Mouse (Mus musculus): Measurements from ENCODE around the gene Pter.

The Pter gene

DNA sequence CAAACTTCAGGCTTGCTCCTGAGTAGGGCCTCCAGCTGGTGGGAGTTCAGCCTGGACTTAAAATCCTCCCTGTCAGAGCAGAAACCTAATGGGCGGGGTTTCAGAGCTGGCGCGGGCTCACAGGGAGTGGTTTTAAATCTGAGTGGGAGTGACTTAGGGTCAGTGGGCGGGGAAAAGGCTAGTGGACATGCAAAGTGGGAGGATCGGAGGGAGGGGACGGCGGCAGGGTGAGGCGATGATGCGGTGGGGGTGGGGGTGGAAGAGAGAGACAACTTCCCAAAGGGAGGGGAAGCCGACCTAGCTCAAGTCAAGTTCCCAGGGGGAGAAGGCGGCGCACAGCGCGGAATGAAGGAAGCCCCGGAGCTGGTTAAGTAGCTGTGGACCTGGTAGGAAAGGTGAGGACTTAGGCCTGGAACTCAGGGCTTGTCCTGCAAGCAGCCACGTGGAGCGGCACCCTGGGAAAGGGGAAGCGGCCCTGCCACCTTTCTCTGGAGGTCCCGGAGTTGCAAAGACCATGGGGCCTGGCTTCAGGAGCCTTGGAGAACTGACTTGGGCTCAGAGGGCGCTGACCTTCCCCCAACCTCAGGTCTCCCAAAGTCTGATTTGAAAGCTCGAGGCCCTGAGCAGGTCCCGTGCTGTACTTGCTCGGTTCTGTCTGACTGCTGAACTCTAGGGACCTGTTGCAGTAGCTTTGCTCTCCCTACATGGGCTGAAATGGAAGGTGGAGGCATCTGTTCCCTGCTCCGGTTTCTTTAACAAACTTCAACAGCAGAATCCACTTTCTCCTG is at the start of gene Pter:
Gene Pter, plus strand, starts transcription at position 238 of the 788 bp plus-strand sequence.
- peak; percentile 46; the same call in 1 of the 2 replicates for ATAC-seq (ENCODE audit: insufficient number of reproducible peaks, low FRiP score, low TSS enrichment)

- ATAC-seq (ENCODE audit: insufficient number of reproducible peaks, low FRiP score, low TSS enrichment): no peak
These were observed 49.6 kb upstream of the Pter start for GRCm38 (mm10) chr2:12874232-12874631.

DNA sequence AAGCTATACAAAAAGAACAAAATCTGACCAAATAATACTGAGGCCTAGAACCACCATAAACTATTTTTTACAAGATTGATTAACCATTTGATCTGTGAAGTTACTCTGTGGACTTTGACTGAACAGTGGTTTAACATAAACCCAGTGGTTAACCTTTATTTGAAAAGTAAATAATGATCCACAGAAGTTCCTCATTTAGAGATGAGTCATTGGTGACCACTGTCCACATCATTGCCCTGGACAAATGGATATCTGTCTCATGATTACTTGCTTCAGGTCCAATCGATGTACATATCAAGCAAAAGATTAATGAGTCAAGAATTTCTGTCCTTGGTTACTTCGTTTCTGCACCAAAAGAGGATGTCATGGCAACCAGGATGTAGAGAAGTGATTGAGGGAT is 44.3 kb upstream of the Pter start:
- no peak for ATAC-seq (ENCODE audit: insufficient number of reproducible peaks, low FRiP score, low TSS enrichment)

DNA sequence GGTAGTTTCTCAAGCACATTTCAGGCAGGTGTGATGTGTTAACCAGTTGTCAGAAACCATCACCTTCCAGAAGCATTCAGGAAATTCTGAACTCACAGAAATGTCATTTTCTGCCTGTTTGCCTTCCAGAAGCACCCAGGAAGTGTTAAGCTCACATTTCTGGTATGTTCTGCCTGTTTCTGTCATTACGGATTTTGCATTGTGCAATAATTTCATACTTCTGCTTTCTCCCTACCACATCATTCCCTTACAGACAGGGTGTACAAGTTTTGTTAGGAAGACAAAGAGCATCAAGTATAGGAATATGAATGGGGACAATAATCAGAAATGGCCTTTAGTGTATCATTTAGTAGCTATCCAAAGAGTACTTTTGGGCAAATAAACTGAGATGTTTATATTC is 42.8 kb upstream of the Pter start:
- no peak for ATAC-seq (ENCODE audit: insufficient number of reproducible peaks, low FRiP score, low TSS enrichment)

DNA sequence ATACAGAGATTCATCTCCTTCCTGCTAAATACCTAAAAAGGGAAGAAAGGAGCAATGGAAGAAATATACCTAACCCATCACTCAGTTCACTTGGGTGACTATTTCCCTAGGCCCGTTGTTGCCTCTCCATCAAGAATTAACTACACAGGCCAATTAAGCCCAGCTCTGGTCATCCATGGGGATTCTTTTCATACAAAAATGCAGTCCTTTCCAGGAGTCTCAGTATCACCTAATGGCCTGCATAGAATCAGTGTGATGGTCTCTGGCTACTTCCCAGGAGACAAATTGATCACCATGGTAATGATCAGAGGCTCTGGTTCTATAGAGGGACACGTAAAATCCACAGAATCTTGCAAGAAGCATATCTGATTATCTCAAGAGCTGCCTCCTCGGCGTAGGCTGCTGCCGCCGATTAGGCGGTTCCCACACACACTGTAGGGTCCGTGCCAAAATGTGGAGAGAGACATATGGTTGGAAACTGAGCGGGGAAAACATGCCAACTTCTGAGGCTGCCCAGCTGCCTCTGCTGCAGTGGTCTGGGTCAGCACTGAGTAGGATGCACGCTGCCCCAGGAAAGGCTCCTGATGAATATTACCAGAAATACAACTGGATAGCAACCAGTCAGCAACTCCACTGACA is 40.4 kb upstream of the Pter start:
- ATAC-seq (ENCODE audit: insufficient number of reproducible peaks, low FRiP score, low TSS enrichment): peak; percentile 95

- no peak for ATAC-seq (ENCODE audit: insufficient number of reproducible peaks, low FRiP score, low TSS enrichment)
These were observed 36.8 kb upstream of the Pter start for GRCm38 (mm10) chr2:12887015-12887414.

DNA sequence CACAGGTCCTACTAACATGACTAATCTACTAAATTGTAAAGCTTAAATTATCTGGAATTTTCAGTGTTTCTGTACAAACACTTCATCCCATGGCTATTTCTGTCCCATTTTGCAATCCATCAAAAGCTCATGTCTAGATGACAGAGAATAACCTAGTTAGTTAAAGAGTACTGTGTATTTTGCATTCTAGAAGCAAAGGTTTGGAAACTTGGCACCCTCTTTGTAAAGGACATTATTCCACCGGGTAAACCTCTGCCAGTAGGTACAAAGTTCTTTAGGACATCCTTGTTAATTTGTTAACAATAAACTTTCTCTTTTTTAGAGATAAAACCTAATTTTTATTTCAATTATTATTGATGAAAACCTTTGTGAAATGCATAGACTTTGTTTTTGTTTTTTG is 18.1 kb upstream of the Pter start:
- ATAC-seq (ENCODE audit: insufficient number of reproducible peaks, low FRiP score, low TSS enrichment): no peak

DNA sequence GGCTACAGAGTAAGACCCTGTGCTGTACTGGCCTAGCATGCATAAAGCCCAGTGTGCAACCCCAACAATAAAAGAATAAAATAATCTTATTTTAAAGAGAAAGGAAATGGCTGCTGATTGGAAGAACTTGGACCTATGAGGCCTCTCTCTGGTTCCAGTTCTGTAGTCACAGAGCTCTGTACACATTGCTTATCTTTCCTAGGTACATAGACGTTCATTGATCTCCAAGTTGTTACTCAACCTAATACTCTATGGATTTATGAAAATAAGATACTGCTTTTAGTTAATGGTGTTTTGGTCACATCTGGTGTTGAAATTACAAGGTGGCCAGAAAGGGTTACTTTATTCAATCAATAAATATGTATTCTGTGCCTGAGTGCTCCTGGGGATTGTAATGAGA is 1.8 kb downstream of the Pter start:
- ATAC-seq (ENCODE audit: insufficient number of reproducible peaks, low FRiP score, low TSS enrichment): no peak

GRCm38 (mm10) chr2:12930338-12930737 is 6.5 kb downstream of the Pter start:
- no peak for ATAC-seq (ENCODE audit: insufficient number of reproducible peaks, low FRiP score, low TSS enrichment)

GRCm38 (mm10) chr2:12933905-12934304 is 10.1 kb downstream of the Pter start:
- no peak for ATAC-seq (ENCODE audit: insufficient number of reproducible peaks, low FRiP score, low TSS enrichment)

GRCm38 (mm10) chr2:12935286-12935685 is 11.4 kb downstream of the Pter start:
- ATAC-seq (ENCODE audit: insufficient number of reproducible peaks, low FRiP score, low TSS enrichment): no peak

GRCm38 (mm10) chr2:12937461-12938217 is 13.8 kb downstream of the Pter start:
- no peak for ATAC-seq (ENCODE audit: insufficient number of reproducible peaks, low FRiP score, low TSS enrichment)

DNA sequence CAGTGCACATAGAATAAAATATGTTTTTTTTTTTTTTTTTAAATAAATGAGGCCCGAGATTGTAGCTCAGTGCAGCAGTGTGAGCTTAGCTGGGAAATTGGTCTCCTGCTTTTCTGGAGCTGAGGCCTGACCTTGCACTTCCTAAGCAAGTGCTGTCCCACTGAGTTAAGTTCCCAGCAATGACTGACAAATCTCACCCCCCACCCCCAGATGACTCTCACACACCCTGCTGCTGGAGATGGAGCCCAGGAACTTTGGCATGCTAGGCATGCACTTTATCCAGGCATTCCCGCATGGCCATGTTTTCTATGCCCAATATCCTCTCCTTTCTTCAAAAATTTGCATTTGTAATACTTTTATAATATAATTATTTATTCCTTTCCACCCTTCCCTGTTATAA is 14.8 kb downstream of the Pter start:
- ATAC-seq (ENCODE audit: insufficient number of reproducible peaks, low FRiP score, low TSS enrichment): no peak

GRCm38 (mm10) chr2:12956703-12957424 is 33.0 kb downstream of the Pter start:
- ATAC-seq (ENCODE audit: insufficient number of reproducible peaks, low FRiP score, low TSS enrichment): no peak

- ATAC-seq (ENCODE audit: insufficient number of reproducible peaks, low FRiP score, low TSS enrichment): no peak
These were observed 46.3 kb downstream of the Pter start for GRCm38 (mm10) chr2:12970049-12970724.

GRCm38 (mm10) chr2:12973752-12974151 is 49.9 kb downstream of the Pter start:
- ATAC-seq (ENCODE audit: insufficient number of reproducible peaks, low FRiP score, low TSS enrichment): no peak

DNA sequence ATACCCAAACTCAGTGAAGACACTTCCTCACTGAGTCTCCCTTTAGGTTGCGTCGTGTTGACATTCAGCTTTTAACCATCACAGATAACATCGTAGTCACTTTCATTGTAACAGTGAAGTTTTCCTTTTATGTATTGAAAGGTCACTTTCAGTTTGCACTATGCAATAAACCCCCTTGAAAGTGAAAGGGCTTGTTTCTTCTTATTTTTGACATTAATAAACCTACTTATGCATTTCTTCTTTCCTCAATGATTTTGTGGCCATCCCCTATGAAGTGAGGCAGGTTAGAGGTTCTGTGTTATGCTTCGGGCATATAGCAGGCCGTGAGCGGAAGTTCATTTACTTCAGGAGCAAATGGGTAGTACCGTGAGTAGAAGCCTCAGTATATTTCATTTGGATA is 53.5 kb downstream of the Pter start:
- no peak for ATAC-seq (ENCODE audit: insufficient number of reproducible peaks, low FRiP score, low TSS enrichment)

DNA sequence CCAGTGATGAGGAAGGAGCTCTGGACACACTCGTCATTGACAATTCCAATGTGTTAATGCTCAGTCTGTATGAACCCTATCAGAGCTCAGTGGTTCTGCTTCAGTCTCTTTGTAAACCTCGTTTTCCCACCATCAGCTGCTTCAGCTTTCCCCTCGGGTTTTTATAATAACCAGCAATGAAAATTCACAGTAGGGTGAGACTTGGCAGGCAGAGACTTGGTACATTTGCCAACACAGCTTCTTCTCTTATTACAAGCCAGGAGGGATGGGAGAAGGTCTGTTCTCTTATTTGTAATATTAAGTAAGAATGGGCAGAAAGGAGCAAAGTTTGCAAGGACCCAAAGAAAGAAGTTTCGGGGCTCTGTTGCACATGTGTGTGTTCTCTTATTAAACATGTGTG is 54.9 kb downstream of the Pter start:
- ATAC-seq (ENCODE audit: insufficient number of reproducible peaks, low FRiP score, low TSS enrichment): no peak

DNA sequence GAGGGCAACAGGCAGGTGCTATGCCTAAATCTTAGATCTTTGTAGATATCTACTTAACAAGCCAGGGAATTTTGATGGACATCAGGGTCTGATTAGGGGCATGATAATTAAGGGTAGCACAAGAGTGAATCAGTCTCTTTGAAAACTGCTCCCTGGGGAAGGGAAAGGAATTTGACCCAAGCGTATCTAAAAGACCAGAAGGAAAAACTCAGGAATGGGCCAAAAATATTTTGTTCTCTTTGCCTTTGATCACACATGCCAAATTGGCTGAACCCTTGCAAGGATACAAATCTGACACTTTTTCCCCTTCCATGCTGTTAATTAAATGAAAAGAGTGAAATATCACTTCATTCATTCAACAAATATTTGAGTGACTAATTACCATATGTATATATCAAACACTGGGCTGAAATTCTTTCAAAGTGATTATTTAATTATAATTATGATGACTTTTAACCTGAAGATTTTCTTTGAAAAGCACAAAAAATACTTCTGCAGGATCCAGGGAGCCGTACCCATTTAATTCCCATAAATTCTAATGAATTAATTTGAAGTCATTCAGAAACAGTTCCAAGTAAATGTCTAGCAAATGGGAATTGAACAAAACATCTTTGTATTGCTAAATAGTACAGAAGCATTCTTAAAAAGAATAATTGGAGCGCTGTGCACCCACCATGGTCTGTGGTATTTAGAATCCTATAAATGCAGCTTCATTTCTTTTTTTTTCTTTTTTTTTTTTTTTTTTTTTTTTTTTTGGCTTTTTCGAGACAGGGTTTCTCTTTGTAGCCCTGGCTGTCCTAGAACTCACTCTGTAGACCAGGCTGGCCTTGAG is 61.3 kb downstream of the Pter start:
- no peak for ATAC-seq (ENCODE audit: insufficient number of reproducible peaks, low FRiP score, low TSS enrichment)

Measured in cerebellum, adult (tissue).